Mouse (Mus musculus) urinary bladder, postnatal 10 days (tissue): ENCODE results near the gene Gm21704.
"Not testable (repeated sequence)": the region's sequence is repeated elsewhere in the genome, so short reads cannot be mapped to it uniquely, and the experiment has no call there.

Experiments
- DNase-seq: peaks from one replicate; pipeline ENCODE4 v3.0.0; 2022; ENCODE audit warnings: low spot score

Gene Gm21704

DNA sequence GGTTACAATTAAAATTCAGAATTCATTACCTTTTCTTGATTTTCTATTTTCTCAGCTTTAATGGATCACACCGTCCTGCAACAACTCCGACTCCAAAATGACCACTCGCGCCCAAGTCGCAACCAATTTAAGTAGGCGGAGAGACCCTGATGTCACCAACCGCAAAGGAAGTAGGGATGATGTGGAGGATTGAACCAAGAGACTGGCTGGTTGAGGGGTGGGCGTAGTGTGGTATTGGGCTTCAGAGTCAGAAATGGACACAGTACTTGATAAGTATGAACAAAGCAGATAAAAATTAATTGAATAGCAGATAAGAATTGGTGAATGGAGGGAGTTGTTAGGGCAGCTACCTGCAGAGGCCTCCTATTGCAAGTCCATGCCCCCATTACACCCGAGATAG is at the start of gene Gm21704, which contains the start of gene Gm21708:
Gene Gm21704, minus strand, starts transcription at position 101 of the 400 bp plus-strand sequence.
Gene Gm21708, minus strand, starts transcription at position 101 of the 400 bp plus-strand sequence.
- not testable (repeated sequence) for DNase-seq

DNA sequence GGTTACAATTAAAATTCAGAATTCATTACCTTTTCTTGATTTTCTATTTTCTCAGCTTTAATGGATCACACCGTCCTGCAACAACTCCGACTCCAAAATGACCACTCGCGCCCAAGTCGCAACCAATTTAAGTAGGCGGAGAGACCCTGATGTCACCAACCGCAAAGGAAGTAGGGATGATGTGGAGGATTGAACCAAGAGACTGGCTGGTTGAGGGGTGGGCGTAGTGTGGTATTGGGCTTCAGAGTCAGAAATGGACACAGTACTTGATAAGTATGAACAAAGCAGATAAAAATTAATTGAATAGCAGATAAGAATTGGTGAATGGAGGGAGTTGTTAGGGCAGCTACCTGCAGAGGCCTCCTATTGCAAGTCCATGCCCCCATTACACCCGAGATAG is 64.7 kb downstream of the Gm21704 start, which contains the start of gene Gm21693:
Gene Gm21693, minus strand, starts transcription at position 101 of the 400 bp plus-strand sequence.
- DNase-seq = not testable (repeated sequence)

DNA sequence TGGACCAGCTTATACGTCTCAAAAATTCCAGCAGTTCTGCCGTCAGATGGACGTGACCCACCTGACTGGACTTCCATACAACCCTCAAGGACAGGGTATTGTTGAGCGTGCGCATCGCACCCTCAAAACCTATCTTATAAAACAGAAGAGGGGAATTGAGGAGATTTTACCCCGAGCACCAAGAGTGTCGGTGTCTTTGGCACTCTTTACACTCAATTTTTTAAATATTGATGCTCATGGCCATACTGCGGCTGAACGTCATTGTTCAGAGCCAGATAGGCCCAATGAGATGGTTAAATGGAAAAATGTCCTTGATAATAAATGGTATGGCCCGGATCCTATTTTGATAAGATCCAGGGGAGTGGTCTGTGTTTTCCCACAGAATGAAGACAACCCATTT is 69.3 kb downstream of the Gm21704 start:
- DNase-seq = not testable (repeated sequence)
